Mouse (Mus musculus) forebrain, embryonic 10.5 days (tissue): ENCODE results near the gene Cd55b. TPM values are rescaled to one million over a fixed set of nuclear protein-coding genes. Genes with fewer than 3 reads are reported as not detected.
"Not testable (repeated sequence)": the region's sequence is repeated elsewhere in the genome, so short reads cannot be mapped to it uniquely, and the experiment has no call there.

ENCODE experiments used
- DNase-seq: peaks from one replicate; pipeline ENCODE4 v3.0.0-alpha.2; 2017; ENCODE audit warnings: low spot score; ENCODE audit errors: extremely low spot score
- H3K27ac ChIP-seq: fragments of 300-500 bp; sonication (generic); 2 replicates; pipeline ENCODE4 v1.5.1; 2016; ENCODE audit warnings: mild to moderate bottlenecking
- H3K27me3 ChIP-seq: fragments of 300-500 bp; sonication (generic); 2 replicates; pipeline ENCODE4 v1.6.1; 2016; ENCODE audit warnings: mild to moderate bottlenecking; ENCODE audit not compliant: poor library complexity, severe bottlenecking
- H3K36me3 ChIP-seq: fragments of 300-500 bp; sonication (generic); replicated peaks from 2 replicates; pipeline ENCODE4 v1.6.1; 2016; ENCODE audit warnings: mild to moderate bottlenecking, moderate library complexity
- H3K4me1 ChIP-seq: fragments of 300-500 bp; sonication (generic); 2 replicates; pipeline ENCODE4 v1.6.1; 2016
- H3K4me3 ChIP-seq: fragments of 300-500 bp; sonication (generic); 2 replicates; pipeline ENCODE4 v1.5.1; 2016; ENCODE audit warnings: mild to moderate bottlenecking, moderate library complexity
- H3K9me3 ChIP-seq: fragments of 300-500 bp; sonication (generic); 2 replicates; pipeline ENCODE4 v1.6.1; 2016; ENCODE audit warnings: mild to moderate bottlenecking, moderate library complexity
- WGBS: fragments of 180-500 bp; shearing (Covaris S2); methylation state at CpG from one replicate; pipeline ENCODE4 v1.1.7; 2016; 5-methylcytosine and 5-hydroxymethylcytosine counted together
- polyA plus RNA-seq: library from polyadenylated mRNA; unstranded; fragments of >200 nt; fragmentation: Nextera tagmentation; extraction: Ambion mirVana; gene quantifications from 2 replicates; pipeline ENCODE4 v1.2.1, GENCODE M21; 2016

Gene Cd55b
- not detected in 2 replicates for polyA plus RNA-seq

DNA sequence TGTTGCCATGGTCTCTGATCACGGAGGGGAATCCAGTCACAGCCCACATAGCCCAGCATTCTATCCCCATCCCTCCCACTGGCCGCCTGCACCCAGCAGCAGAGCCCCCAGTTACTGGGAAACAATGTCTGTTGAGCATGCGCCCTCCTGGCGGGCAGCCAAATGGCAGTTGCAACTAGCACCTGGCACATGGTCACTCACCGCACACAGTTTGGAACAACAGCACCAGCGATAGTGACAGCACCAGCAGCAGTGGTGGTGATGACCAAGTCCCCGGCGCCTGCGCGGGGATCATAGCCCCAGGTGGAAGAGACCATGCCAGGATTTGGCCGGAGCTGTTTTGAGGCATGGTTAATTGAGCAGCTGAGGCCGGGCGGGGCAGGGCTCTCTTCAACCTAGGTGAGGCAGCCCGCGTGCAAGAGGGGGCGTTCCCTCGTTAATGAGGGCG, at the start of gene Cd55b:
TSS of gene Cd55b (minus strand) at position 346 of the 448 bp plus-strand sequence.
- no peaks in the 10 kb centered on the region for H3K9me3 ChIP-seq
- 72% methylated on average over 18 of the region's 18 CpGs for WGBS

DNA sequence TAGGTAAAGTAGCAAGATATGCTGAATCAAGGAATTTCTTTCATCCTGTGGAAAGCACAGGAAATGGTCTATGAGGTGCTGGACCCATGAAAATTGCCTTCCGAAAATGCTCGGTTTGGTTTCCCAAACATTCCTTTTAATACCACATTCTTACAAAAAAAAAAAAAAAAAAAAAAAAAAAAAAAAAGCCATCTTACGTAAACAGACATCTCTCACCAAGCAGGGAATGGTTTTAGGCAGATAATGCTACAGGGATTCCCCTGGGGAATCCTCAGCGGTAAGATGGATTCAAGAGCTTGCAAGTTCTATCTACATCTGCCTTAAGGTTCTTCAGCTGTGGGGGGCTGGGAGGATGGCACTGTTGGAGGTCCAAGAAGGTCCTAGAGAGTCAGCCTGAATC, 47.3 kb upstream of the Cd55b start:
- Histone ChIP-seq H3K4me1 (no peaks in the 10 kb centered on the region), H3K9me3 (no peaks in the 10 kb centered on the region), H3K27ac (no peak overlapping the region), H3K27me3 (no peaks in the 10 kb centered on the region), H3K36me3 (no peaks in the 10 kb centered on the region), H3K4me3 (no peak overlapping the region)
- no peak for DNase-seq
- WGBS, result 85% methylated on average over 4 of the region's 4 CpGs

More for the DNA sequence above, at the start of gene Cd55b:
- no peaks in the 10 kb centered on the region for H3K4me1 ChIP-seq
- DNase-seq, result no peak
- no peak within 1 kb of the TSS for H3K27ac ChIP-seq
- no peaks in the 10 kb centered on the region for H3K36me3 ChIP-seq
- no peaks in the 10 kb centered on the region for H3K27me3 ChIP-seq
- H3K4me3 ChIP-seq, result no peak within 1 kb of the TSS

DNA sequence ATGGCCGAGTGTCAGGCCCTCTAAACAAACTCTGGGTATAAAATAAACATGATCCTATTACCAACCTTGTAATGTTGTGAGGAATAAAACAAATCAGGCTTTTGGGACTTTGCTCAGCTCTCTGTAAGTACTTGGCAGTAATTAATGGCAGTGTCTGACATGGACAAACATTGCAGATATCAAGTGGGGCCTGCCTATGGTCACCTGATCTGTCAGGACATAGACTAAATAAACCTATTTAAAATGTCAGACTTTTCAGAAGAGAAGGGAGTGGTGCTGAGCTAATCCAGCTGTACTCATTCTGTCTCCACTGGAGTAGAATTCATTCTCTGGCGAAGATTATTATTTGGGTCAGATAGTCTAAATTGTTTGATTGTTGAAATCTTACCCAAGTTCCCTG, 44.6 kb upstream of the Cd55b start:
- 83% methylated on average over 2 of the region's 2 CpGs for WGBS
- Histone ChIP-seq H3K27ac (no peak overlapping the region), H3K4me1 (peaks cover 5% of the 10 kb centered on the region), H3K9me3 (no peaks in the 10 kb centered on the region), H3K4me3 (no peak overlapping the region), H3K36me3 (no peaks in the 10 kb centered on the region), H3K27me3 (peaks cover 13% of the 10 kb centered on the region)
- no peak for DNase-seq

DNA sequence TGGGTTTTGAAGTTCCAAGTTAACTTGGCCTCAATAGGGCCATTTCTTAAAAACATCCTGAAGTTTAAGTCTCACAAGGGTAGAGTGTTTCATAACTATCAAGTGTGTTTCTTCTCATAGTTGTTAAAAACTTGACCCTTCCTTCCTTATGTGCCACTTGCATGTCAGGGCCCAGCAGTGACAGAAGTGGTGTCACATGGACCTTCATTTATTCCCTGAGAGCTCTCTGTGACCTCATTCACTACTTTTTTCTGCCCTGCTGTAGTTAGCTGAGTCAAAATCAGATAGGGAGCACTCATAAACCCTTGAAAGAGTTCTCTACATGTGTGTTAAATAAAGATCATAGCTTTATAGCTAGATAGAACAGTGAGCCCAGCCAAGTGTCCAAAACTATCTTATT, 41.4 kb upstream of the Cd55b start:
- no peak for DNase-seq

DNA sequence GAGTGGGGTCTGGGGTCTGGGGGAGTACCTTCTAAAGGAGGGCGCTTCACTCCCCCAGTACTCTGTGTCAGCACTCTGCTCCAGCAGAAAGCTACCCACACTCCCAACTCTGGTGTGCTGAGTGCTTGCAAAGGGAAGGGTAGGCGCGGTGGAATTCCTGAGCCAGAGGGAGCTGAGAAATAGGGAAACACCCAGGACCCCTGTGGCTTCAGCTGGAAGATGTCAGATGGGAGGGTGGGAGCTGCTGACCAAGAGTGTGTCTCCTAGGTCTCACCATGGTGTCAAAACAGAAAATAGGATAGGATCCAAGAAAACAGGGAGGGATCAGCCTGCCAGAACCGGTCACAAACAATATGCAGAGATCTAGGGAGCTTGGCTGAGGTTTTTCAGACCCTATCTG, 40.1 kb upstream of the Cd55b start:
- Histone ChIP-seq H3K4me1 (peaks cover 10% of the 10 kb centered on the region), H3K27me3 (peaks cover 13% of the 10 kb centered on the region), H3K9me3 (no peaks in the 10 kb centered on the region), H3K4me3 (peak overlapping the region; percentile 68), H3K36me3 (no peaks in the 10 kb centered on the region), H3K27ac (peak overlapping the region; percentile 82)
- DNase-seq, result no peak
- 5% methylated on average over 4 of the region's 4 CpGs for WGBS

More for the DNA sequence above, 41.4 kb upstream of the Cd55b start:
- no peak overlapping the region for H3K27ac ChIP-seq
- H3K27me3 ChIP-seq, result peaks cover 13% of the 10 kb centered on the region
- no peaks in the 10 kb centered on the region for H3K9me3 ChIP-seq
- H3K36me3 ChIP-seq, result no peaks in the 10 kb centered on the region
- no peak overlapping the region for H3K4me3 ChIP-seq
- peaks cover 10% of the 10 kb centered on the region for H3K4me1 ChIP-seq

DNA sequence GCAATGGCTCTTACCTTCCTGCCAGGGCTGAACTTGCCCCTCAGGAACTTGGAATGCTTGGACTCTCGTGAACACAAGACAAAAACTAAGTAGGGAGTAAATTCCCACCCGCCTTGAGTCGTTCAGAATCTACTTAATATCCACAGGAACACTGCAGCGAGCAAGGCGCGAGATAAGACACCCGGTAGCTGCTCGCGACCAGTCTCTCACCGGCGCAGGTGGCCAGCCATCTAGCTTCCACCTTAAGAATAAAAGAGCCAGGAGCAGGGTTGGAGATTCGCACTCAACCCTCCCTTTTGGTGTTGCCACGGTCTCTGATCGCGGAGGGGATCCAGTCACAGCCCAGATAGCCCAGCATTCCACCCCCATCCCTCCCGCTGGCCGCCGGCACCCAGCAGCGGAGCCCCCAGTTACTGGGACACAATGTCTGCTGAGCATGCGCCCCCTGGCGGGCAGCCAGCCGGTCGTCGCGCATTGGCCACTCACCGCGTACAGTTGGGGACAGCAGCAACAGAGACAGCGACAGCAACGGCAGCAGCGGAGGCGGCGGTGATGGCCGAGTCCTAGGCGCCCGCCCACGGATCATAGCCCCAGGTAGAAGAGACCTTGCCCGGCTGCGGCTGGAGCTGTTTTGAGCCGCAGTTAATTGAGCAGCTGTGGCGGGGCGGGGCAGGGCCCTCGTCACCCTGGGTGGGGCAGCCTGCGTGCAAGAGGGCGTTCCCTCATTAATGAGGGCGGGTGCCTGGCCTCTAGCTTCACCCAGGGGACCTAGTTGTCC, 39.5 kb upstream of the Cd55b start, which contains the start of gene Cd55:
TSS of gene Cd55 (minus strand) at position 661 of the 778 bp plus-strand sequence.
- Histone ChIP-seq H3K27ac (peak within 1 kb of the TSS; percentile 82), H3K27me3 (peaks cover 13% of the 10 kb centered on the region), H3K4me3 (peak within 1 kb of the TSS; percentile 68), H3K9me3 (no peaks in the 10 kb centered on the region), H3K36me3 (no peaks in the 10 kb centered on the region), H3K4me1 (peaks cover 10% of the 10 kb centered on the region)
- DNase-seq, result peak; percentile 88
- WGBS, result under 1% methylated on average over 45 of the region's 45 CpGs

DNA sequence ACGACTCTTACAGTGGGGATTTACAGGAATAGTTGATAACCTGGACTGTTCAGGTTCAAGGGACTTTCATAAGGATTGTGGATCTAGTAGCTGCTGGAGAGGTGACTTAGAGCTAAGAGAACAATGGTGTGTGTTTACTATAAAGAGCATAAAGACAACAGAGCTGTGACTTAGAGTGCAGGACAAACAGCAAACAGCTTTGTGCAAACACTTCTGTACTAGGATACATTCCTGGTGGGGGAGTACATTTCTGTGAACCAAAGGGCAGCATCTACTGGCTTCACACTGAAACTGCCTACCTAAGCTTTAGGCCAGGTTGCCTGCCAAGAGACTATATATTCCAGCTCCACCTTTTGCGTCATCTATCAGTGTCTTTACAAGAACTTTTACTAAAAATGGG, 32.3 kb upstream of the Cd55b start:
- no peak for DNase-seq
- Histone ChIP-seq H3K27me3 (no peaks in the 10 kb centered on the region), H3K27ac (no peak overlapping the region), H3K9me3 (no peaks in the 10 kb centered on the region), H3K4me3 (no peak overlapping the region), H3K4me1 (no peaks in the 10 kb centered on the region), H3K36me3 (no peaks in the 10 kb centered on the region)
- 93% methylated on average over 2 of the region's 2 CpGs for WGBS

DNA sequence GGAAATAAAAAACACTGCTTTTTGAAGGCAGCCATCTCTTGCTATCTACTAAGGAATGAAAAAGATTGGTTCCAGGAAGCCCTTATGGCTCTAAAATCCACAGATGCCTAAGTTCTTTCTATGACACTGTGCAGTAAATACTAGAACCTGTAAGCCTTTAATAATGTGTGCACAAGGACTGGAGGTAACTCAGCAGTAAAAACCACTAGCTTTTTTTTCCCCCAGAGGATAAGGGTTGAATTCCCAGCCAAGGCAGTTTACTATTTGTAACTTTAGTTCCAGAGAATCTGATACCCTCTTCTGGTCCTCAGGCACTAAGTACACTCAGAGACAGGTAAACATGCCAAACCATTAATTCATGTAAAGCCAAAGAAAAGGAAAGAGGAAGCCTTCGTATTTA, 20.1 kb upstream of the Cd55b start:
- not testable (repeated sequence) for DNase-seq, H3K4me1 ChIP-seq, H3K9me3 ChIP-seq, H3K4me3 ChIP-seq, H3K27me3 ChIP-seq, H3K27ac ChIP-seq, H3K36me3 ChIP-seq
- WGBS, result 77% methylated on average over 1 of the region's 1 CpGs

DNA sequence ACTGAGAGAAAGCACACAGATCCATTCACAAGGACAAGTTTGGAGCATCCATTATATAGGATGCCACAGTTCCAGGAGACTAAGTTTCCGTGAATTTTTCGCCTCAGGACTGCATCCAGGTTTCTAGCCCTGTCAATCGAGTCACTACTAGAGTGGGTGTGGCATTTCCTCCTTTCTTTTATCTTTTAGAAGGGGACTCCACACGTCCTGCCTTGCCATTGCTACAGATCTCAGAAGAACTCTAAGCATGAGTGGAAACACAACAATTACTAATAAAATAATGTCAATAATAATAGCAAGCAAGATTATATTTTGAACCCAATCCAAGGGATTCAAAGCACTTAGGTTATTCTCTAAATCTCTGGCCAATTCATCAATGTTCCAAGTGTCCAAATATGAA, 8.1 kb upstream of the Cd55b start:
- no peak overlapping the region for H3K27ac ChIP-seq
- no peaks in the 10 kb centered on the region for H3K27me3 ChIP-seq
- no peak for DNase-seq
- H3K9me3 ChIP-seq, result peaks cover 9% of the 10 kb centered on the region; the same call in 1 of the 2 replicates
- no peaks in the 10 kb centered on the region for H3K4me1 ChIP-seq
- H3K36me3 ChIP-seq, result no peaks in the 10 kb centered on the region
- H3K4me3 ChIP-seq, result no peak overlapping the region
- WGBS, result 83% methylated on average over 4 of the region's 4 CpGs

DNA sequence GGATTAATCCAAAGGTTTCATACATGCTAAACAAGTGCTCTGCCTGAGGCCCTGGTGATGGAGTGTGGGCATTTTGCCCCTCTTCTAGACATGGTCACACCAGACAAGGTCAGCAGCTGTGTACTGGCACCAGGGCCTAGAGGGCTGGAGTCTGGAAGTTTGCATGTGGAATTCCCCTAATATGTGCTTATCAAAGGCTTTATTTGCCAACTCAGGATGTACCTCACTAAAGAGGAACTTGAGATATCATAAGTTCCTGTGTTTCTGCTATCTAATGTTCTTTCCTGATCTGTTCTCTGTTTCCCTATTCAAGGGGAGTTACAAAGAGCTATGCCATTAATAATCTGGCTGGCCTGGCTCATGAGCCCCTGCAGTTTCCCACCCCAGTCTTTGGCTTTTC, 5.9 kb upstream of the Cd55b start:
- H3K4me1 ChIP-seq, H3K4me3 ChIP-seq, DNase-seq, H3K27ac ChIP-seq, H3K27me3 ChIP-seq, H3K9me3 ChIP-seq, H3K36me3 ChIP-seq: not testable (repeated sequence)

DNA sequence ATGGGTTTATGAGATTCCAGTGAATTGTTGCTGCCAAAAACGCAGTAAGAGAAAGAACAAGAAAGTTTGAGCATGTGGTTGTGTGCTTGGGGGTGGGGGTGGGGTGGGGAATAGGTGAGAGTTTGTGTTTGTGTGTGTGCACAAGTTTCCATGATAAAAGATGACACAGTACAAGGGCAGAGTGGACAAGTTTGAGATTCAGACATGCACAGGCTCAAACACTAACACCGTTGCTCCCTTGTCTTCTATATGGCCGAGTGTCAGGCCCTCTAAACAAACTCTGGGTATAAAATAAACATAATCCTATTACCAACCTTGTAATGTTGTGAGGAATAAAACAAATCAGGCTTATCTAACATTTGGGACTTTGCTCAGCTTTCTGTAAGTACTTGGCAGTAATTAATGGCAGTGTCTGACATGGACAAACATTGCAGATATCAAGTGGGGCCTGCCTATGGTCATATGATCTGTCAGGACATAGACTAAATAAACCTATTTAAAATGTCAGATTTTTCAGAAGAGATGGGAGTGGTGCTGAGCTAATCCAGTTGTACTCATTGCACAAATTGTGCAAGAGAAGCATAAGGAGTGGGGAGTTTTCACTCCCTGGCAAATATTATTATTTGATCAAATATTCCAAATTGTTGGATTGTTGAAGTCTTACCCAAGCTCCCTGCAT, 4.5 kb upstream of the Cd55b start:
- DNase-seq, H3K27me3 ChIP-seq, H3K9me3 ChIP-seq, H3K27ac ChIP-seq, H3K36me3 ChIP-seq, H3K4me1 ChIP-seq, H3K4me3 ChIP-seq: not testable (repeated sequence)
- 75% methylated on average over 3 of the region's 3 CpGs for WGBS

DNA sequence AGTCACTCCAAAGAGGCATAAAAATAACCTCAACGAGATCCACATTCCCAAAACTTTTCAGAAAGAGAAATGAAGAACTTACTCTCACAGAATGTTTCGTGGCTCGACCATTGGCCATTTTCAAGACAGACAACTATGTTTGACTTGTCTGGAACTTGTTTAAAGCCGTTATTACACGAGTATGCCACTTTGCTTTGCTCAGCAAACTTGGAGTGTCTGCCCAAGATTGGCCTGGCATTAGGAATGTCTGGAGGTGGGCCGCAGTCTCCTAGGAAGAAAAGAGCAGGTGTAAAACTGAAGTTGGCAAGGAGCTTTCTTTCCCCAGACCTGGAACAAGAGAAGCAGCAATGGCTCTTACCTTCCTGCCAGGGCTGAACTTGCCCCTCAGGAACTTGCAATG, 776 bp downstream of the Cd55b start:
- no CpG with 5 or more reads among the region's 6 CpGs for WGBS
- not testable (repeated sequence) for H3K27ac ChIP-seq, H3K27me3 ChIP-seq, H3K4me1 ChIP-seq, H3K9me3 ChIP-seq, DNase-seq, H3K4me3 ChIP-seq, H3K36me3 ChIP-seq

DNA sequence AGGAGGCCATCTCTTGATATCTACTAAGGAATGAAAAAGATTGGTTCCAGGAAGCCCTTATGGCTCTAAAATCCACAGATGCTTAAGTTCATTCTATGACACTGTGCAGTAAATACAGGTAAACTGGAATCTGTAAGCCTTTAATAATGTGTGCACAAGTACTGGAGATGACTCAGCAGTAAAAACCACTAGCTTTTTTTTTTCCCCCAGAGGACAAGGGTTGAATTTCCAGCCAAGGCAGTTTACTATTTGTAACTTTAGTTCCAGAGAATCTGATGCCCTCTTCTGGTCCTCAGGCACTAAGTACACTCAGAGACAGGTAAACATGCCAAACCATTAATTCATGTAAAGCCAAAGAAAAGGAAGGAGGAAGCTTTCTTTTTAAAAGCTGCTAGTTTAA, 25.7 kb downstream of the Cd55b start:
- not testable (repeated sequence) for DNase-seq, H3K9me3 ChIP-seq, H3K4me1 ChIP-seq, H3K4me3 ChIP-seq, H3K27me3 ChIP-seq, H3K27ac ChIP-seq, H3K36me3 ChIP-seq
